ENCODE assay signal across 18 mouse cellular contexts in genomic region chr5:107787682-107788443, GRCm38 (mm10). TPM values are rescaled to one million over a fixed set of nuclear protein-coding genes. Genes with fewer than 3 reads are reported as not detected.
"Had no signal": no experiment of that assay in that cellular context is flagged by ENCODE, and none has a peak within 500 bp of the region (broad histone marks: within the 10 kb centered on the region; RNA-seq: fewer than 3 reads in every experiment).

No protein-coding gene starts in this region.

- H3K27ac ChIP-seq: intestine, embryonic 15.5 days; kidney, embryonic 15.5 days; left cerebral cortex, adult 2 months; limb, embryonic 15.5 days; liver, embryonic 12.5 days; midbrain, embryonic 12.5 days; stomach, postnatal 0 days had no signal

- H3K4me1 ChIP-seq: intestine, embryonic 15.5 days; kidney, embryonic 15.5 days; limb, embryonic 15.5 days; liver, embryonic 12.5 days; megakaryocyte, embryonic 14.5 days; midbrain, embryonic 12.5 days had no signal

- H3K36me3 ChIP-seq: intestine, embryonic 15.5 days had no signal

- DNase-seq: kidney, adult 18-20 months; kidney, postnatal 14 days; lung, embryonic 14.5 days; lung, postnatal 10 days; lung, postnatal 4 days had no signal

- H3K27me3 ChIP-seq: intestine, embryonic 15.5 days; kidney, embryonic 15.5 days; limb, embryonic 15.5 days; liver, embryonic 12.5 days; midbrain, embryonic 12.5 days had no signal

- ATAC-seq: intestine, embryonic 15.5 days; liver, embryonic 12.5 days; midbrain, embryonic 16.5 days had no signal

- H3K4me3 ChIP-seq: intestine, embryonic 15.5 days; kidney, embryonic 15.5 days; left cerebral cortex, adult 2 months; limb, embryonic 15.5 days; liver, embryonic 12.5 days; megakaryocyte, embryonic 14.5 days; midbrain, embryonic 12.5 days had no signal

RNA-seq across cellular contexts. Expression of gene Ube2d2b, which starts 42.0 kb away (rescaled TPM):
- total RNA-seq: layer of hippocampus, adult 8-10 months; layer of hippocampus, postnatal 14 days; left cerebral cortex, adult 2 months; left cerebral cortex, postnatal 14 days had no signal
- polyA plus RNA-seq: intestine, embryonic 15.5 days; large intestine, adult 2 months; limb, embryonic 15.5 days; stomach, postnatal 0 days had no signal
